Mouse (Mus musculus) thymus, postnatal 25 days (tissue): ENCODE measurements around the gene Eif2d.

Experiments
- DNase-seq: peaks from one replicate; pipeline ENCODE4 v3.0.0; 2022

Eif2d gene

GRCm38 (mm10) chr1:131185821-131186506, 33.0 kb downstream of the Eif2d start:
- no peak for DNase-seq

GRCm38 (mm10) chr1:131186995-131187394, 34.0 kb downstream of the Eif2d start:
- DNase-seq: no peak

DNA sequence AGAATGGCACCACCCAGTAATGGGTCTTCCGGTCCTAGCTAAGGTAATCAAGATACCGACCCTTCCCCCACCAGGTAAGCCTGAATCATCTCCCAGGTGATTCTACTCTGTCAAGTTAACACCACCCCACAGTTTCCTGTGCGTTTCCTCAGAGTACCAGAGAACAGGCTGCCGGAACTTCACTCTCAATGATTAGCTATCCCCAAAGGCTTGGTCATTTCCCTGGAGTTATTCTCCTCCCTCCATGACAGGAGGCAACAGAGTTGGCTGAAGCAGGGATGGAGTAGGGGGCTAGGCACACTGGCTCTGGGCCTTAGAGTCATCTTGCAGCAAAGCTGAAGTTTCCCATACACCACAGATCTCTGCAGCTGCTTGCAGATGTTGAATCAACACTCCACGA, 34.9 kb downstream of the Eif2d start:
- DNase-seq: no peak

DNA sequence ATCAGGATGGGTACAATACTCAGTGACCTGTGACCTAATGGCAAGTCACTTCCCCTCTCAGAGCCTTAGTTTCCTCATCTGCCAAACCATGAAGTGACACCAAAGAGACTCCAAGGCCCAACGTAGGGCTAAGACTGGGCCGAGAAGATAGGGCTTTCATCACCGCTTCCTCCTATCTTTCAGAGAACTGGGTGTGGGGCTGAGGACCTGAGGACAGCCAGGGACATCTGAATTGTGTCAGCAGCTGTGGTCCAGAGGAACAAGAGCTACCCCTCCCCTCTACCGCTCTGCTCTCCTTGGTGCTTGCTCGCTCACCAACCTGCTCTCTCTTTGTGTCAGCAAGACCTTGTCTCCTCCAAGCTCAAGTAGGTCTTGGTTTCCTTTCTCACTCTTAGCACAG, 35.7 kb downstream of the Eif2d start:
- no peak for DNase-seq

DNA sequence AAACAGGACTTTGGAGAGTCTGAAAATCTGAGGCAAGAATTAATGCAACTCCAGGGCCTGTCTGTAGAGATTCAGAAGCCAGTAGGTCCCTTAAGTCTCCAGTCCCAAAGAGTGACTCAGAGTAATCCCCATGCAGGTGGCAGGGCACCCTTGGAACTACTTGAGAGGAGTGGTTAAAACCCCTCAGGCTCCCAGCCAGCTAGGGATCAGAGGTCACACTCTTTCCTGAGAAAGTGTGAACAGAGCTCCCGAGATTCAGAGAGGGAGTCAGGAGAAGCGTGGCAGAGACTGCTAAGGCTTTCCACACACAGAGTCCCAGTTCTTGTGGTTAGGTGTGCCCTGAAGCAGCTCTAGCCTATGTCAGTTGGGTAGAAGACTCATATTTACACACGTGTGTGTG, 40.8 kb downstream of the Eif2d start:
- no peak for DNase-seq

DNA sequence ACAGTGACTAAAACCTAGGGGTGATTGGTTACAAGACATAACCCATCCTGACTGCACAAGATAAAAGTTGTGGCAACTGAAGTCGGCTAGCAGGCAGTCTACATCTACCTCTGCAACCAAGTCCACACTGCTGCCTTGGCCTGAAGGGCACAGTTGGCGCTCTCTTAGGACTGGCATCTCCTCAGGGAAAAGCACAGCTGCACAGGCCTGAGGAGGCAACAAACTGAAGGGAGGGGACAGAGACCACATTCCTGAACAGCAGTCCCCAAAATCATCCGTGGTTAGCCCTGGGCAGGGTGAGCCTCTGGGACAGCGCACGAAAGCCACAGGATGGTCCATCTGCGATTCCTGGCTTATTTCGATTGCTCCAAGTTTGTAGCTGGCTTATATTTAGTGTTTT, 42.7 kb downstream of the Eif2d start:
- no peak for DNase-seq

DNA sequence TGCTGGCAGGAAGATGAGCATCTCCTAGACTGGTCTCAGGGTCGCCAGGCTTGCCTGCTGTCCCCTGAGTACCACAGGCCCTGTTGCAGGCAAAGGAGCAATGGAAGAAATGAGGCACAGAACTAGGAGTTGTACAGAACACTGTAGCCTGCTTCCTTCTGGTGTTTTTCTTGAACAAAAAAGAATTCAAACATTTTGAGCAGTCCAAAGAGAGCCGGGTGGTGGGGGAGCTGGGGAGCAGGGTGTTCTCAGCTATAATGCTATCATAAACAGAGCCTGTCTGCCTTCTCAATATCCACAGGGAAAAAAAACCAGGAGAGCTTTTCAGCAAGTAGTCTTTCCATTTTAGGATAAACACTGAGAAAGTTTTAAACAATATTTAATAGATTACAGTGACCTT, 43.1 kb downstream of the Eif2d start:
- no peak for DNase-seq

DNA sequence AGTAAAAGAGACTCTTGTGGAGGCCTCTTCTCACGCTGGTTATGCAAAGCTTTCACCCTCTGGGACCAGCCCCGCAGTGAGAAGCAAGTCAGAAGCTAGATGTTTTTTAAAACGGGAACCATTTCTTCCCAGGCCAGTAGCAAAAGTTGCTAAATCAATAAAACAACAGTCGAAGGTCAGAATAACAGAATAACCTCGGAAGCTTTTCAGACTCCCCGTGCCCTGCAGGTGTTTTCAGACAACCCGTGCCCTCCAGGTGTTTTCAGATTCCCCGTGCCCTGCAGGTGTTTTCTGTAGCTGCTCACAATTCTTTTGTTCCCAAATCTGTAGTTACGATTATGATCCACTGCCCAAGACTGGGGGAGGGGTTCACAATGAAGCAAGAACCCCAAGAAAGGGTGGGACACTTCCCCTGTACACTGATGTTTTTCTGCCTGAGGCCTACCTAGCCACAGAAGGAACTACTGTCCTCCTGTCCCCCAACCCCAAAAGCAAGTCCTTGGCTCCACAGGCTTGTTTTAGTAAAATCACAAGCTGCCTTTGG, 45.5 kb downstream of the Eif2d start:
- peak; percentile 43 for DNase-seq

GRCm38 (mm10) chr1:131199118-131199821, 46.3 kb downstream of the Eif2d start:
- DNase-seq: peak; percentile 62

- peak; percentile 98 for DNase-seq
Measured at GRCm38 (mm10) chr1:131199976-131200375, 47.0 kb downstream of the Eif2d start.

DNA sequence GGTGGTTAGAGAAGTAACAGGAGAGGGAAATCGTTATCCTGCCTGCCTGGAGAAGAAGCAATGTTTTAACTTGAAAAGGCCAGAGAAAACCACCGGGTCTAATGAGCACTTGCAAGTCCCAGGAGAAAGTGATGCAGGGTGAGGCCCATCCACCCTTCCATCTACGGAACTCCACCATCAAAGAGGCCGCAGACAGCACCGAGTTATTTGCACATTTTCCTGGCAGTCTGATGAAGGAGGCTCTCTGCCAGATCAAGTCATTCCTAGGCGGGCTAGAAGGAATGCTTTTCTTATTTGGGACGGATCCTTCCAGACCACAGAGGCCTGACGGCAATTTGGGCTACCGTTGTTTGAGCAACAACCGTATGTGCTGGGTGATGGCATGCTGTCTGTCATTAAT, 47.6 kb downstream of the Eif2d start:
- DNase-seq: peak; percentile 35

DNA sequence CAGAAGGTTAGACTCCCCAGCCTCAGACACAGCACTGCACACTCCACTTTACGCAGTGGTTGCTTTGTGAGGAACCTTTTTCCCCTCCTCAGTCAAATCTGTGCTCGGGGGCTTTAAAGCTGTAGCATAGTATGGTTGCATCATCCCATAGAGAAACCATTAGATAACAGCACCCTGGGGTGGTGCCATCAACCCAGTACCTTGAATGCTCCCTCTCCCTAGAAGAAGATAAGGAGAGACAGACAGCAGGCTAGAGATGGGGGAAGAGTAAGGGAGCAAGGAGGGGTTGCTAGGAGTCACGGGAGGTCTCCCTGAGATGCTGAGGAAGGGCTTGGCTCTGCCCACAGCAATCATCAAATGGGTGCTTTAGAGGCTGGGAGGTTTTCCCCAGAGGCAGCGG, 48.4 kb downstream of the Eif2d start:
- no peak for DNase-seq

- peak; percentile 57 for DNase-seq
Measured at GRCm38 (mm10) chr1:131204461-131204860, 51.5 kb downstream of the Eif2d start.

DNA sequence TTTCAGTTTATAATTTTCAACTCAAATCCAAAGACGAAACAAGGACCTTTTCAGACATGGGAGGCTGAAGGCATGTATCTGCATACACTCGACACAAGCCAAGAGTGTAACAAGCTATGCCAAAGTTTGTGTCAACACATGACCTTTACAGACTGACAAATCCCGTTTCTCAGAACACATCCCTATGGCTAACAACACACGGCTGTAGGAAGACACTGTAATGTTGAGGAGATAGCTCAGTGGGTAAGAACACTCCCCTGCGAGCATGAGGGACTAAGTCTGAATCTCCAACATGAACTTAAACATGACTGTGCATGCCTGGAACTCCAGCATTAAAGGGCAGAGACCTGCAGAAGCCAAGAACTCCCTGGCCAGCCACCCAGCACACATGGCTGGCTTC, 53.4 kb downstream of the Eif2d start:
- no peak for DNase-seq

DNA sequence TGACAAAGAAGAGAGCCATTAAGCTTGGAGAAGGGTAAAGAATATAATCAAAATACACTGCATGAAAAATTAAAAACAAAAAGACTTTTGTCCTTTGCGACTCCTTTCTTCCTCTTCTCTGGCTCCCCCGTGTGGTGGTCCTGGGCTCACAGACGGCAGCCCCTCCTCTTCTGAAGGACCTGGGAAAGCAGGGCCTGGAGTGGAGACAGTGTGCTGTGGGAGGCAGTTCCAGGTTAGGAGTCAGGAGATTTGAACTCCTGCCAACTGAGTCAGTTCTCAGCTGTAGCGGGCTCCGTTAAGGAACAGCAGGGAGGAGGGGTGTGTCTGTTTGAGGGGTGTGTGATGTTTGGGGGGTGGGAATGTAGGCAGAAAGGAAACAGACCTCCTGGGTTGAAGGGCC, 54.5 kb downstream of the Eif2d start:
- peak; percentile 90 for DNase-seq

- DNase-seq: no peak
Measured at GRCm38 (mm10) chr1:131208081-131208480, 55.1 kb downstream of the Eif2d start.

DNA sequence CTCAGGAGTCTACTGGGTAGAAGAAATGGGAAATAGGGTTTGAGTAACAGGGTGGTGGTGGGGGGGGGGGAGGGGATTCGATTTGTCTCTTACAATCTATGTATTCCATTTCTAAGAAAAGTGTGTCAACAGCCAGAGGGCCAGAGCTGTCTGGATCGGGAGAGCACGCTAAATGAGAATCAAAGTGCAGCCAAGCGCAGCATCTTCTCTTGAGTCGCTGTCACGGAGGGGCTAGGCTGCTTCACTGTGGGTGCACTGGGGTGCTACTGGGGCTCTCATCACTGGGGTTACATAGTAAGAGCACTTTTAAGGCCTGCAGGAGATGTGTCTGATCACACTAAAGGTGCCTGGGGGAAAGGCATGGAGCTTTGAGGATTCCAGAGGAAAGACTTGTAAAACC, 55.8 kb downstream of the Eif2d start:
- DNase-seq: no peak

DNA sequence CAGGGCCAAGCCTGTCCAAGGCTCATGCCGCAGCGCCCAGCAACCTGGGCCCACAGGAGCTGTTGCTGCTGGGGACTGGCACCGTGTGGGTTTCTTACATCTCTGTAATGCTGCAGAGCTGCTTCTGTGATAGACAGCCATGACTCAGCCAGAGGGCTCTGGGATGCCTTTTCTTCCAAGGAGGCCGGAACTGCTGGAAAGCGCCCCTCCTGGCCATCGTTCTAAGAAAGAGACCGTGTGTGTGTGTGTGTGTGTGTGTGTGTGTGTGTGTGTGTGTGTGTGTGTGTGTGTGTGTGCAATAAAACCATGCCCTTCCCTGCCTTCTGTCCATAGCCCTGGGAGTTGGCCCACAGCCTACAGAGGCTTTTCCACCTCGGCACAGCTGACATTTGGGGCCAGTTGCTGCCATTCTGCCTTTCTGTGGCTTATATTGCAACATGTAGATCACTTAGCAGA, 57.0 kb downstream of the Eif2d start:
- DNase-seq: no peak

GRCm38 (mm10) chr1:131211655-131212054, 58.7 kb downstream of the Eif2d start:
- no peak for DNase-seq

- DNase-seq: no peak
Measured at GRCm38 (mm10) chr1:131212956-131213355, 60.0 kb downstream of the Eif2d start.

- DNase-seq: no peak
Measured at GRCm38 (mm10) chr1:131213361-131213760, 60.4 kb downstream of the Eif2d start.

DNA sequence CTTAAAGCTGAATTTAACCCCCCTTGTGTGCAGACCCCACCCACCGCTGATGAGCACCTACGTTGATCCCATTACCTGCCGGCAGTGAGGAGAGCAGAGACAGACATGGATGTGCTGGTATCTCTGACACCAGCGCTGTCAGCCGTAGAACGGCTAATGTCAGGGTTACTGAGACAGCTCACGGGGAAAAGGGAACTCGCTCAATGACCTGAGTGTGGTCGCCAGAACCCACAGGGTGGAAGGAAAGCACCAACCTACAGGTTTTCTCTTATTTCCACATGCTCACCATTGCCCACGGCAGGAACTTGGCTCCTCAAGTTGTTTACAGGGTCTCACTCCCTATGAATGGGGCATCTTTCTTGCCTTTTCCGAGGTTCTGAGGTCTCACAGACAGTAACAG, 66.0 kb downstream of the Eif2d start:
- DNase-seq: no peak

DNA sequence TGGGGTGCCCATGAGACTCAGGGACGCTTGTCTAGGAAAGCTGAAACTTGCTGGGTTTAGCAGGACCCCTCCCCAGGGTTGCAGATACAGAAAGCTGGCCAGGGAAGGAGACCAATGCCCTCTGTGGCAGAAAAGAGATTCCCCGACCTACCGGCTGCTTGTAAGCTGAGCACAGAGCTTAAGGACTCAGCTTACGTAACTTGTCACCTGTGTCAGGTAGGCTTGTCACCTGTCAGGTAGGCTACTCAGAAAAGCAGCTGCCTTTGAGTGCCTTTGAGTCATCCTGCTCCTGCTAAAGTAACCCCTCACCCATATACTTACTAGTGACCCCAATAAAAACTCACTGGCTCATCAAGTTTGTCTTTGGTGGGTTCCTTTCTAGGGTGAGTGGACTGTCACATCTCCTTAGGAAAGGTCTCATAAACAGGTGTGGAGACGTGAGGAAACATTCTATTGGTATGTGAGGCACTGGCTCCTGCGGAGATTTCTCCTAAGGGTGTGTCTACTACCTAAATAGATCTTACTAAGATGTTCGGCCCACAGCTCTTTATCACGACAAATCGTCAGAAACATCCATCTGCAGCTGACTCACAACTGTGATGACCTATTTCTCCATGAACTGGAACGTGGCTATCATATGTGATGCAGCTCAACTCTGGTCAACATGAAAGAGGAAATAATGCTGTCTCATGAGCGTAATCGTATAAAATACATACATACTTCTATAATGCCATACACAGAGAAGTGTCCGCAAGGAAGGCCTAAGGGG, 69.0 kb downstream of the Eif2d start:
- no peak for DNase-seq

DNA sequence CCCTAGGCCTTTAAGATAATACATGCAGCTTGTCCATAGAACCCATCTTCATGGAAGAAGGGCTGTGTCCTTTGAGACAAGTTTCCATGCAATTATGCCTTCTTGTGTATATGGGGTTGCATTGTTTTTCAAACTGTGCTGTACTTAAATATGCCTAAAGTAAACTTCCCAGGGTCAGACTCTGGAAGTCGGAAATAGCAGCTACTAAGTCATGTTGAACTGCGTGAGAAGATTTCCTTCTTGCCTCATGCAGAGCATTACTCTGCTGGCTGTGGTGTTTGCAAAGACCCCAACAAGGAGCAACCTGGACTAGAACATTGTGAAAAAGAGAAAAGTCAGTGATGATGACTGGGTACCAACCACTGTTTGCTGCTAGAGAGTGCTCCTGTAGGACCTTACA, 70.4 kb downstream of the Eif2d start:
- no peak for DNase-seq
